In genomic region chr12:80691671-80692091, GRCm38 (mm10) we compare ENCODE assay signal across 8 mouse cellular contexts. TPM values are rescaled to one million over a fixed set of nuclear protein-coding genes. Genes with fewer than 3 reads are reported as not detected.
A peak's percentile ranks its signal among the peaks of the same experiment; 100 is the strongest.
DNase-seq lines count a peak whose midpoint lies in the region; ATAC-seq and TF ChIP-seq lines count a peak whose summit lies in the region.

No protein-coding gene starts in this region.

- WGBS in hindbrain, embryonic 13.5 days = 16% methylated on average over 12 of the region's 12 CpGs
- 14% methylated on average over 12 of the region's 12 CpGs for WGBS in limb, embryonic 14.5 days

- peak overlapping the region; percentile 64 for H3K4me2 ChIP-seq in hindbrain, embryonic 13.5 days
- H3K4me2 ChIP-seq in limb, embryonic 14.5 days (replicated peaks; ENCODE audit: low read depth, low read length, severe bottlenecking) = peak overlapping the region; percentile 75; the same call in 1 of the 2 replicates

- H3K27ac ChIP-seq in hindbrain, embryonic 13.5 days = no peak overlapping the region
- no peak overlapping the region for H3K27ac ChIP-seq in limb, embryonic 14.5 days (replicated peaks; ENCODE audit: low read depth, low read length)

- peak overlapping the region; percentile 44 for H3K4me3 ChIP-seq in hindbrain, embryonic 13.5 days
- no peak overlapping the region for H3K4me3 ChIP-seq in limb, embryonic 14.5 days (replicated peaks; ENCODE audit: low read length)

- peaks cover 62% of the 10 kb centered on the region for H3K27me3 ChIP-seq in hindbrain, embryonic 13.5 days
- peaks cover 42% of the 10 kb centered on the region for H3K27me3 ChIP-seq in limb, embryonic 14.5 days (ENCODE audit: control insufficient read depth, insufficient read depth, low read length)
- H3K27me3 ChIP-seq in splenic B cell, adult 2 months (ENCODE audit: control insufficient read depth, insufficient read depth, low read length, poor library complexity, severe bottlenecking) = peaks cover 3% of the 10 kb centered on the region; the same call in 1 of the 2 replicates

- no peak for ATAC-seq in hindbrain, embryonic 13.5 days (ENCODE audit: low FRiP score)
- ATAC-seq in limb, embryonic 14.5 days (ENCODE audit: low FRiP score, low read depth) = no peak

- intact Hi-C loops in heart, postnatal 10 days (cut with DNase I) = no loop called here

- no peak overlapping the region for H3K9ac ChIP-seq in hindbrain, embryonic 13.5 days
- H3K9ac ChIP-seq in limb, embryonic 14.5 days (ENCODE audit: low read depth, low read length, severe bottlenecking) = no peak overlapping the region

- no peak for TF ChIP-seq POLR2A in limb, embryonic 14.5 days (IDR thresholded peaks at IDR 0.05; ENCODE audit: borderline replicate concordance, extremely low read depth, insufficient read depth, insufficient read length)

- H3K9me3 ChIP-seq in hindbrain, embryonic 13.5 days = no peaks in the 10 kb centered on the region
- H3K9me3 ChIP-seq in limb, embryonic 14.5 days (ENCODE audit: control insufficient read depth, low read length) = no peaks in the 10 kb centered on the region

- DNase-seq in urinary bladder, postnatal 14 days (ENCODE audit: low spot score) = peak; percentile 20
- DNase-seq in urinary bladder, adult 2 months (ENCODE audit: low spot score) = no peak
- DNase-seq in limb, embryonic 14.5 days (ENCODE audit: low spot score) = no peak
- DNase-seq in splenic B cell, adult 2 months (ENCODE audit: low read depth, low spot score) = peak; percentile 15
- DNase-seq in thymus, postnatal 4 days = no peak
- DNase-seq in heart, postnatal 10 days = no peak
- DNase-seq in thymus, postnatal 25 days = no peak

- H3K4me1 ChIP-seq in hindbrain, embryonic 13.5 days (replicated peaks) = peaks cover 30% of the 10 kb centered on the region
- peaks cover 6% of the 10 kb centered on the region; the same call in 1 of the 2 replicates for H3K4me1 ChIP-seq in limb, embryonic 14.5 days (ENCODE audit: control insufficient read depth, insufficient read depth, low read length)

- no peaks in the 10 kb centered on the region for H3K36me3 ChIP-seq in hindbrain, embryonic 13.5 days
- H3K36me3 ChIP-seq in limb, embryonic 14.5 days (ENCODE audit: control insufficient read depth, insufficient read depth, low read length) = no peaks in the 10 kb centered on the region
- H3K36me3 ChIP-seq in splenic B cell, adult 2 months (ENCODE audit: control insufficient read depth, insufficient read depth, low read length, poor library complexity, severe bottlenecking) = no peaks in the 10 kb centered on the region

RNA-seq across cellular contexts. Expression of gene Plekhd1, which starts 0.7 kb away (rescaled TPM):
- 6.5 and 7.7 TPM in 2 replicates for polyA plus RNA-seq in urinary bladder, adult 2 months (2012; rRNA removed)
- polyA plus RNA-seq in hindbrain, embryonic 13.5 days (2015; fragmentation: Nextera tagmentation; extraction: Ambion mirVana) = 3.1 and 3.2 TPM in 2 replicates
- 0.29 and 0.33 TPM in 2 replicates for polyA plus RNA-seq in limb, embryonic 14.5 days (2012; rRNA removed)
- polyA plus RNA-seq in limb, embryonic 14.5 days (2014; fragmentation: Nextera tagmentation; extraction: Ambion mirVana) = 0.12 and 0.18 TPM in 2 replicates
- under 1 TPM; 0.25 to 0.60 TPM for total RNA-seq in heart, postnatal 10 days (2021)

RNA-seq across cellular contexts. Expression of gene Erh, which starts 47.5 kb away (rescaled TPM):
- polyA plus RNA-seq in urinary bladder, adult 2 months (2012; rRNA removed) = 112 and 134 TPM in 2 replicates
- 329 and 335 TPM in 2 replicates for polyA plus RNA-seq in hindbrain, embryonic 13.5 days (2015; fragmentation: Nextera tagmentation; extraction: Ambion mirVana)
- polyA plus RNA-seq in limb, embryonic 14.5 days (2012; rRNA removed) = 290 and 355 TPM in 2 replicates
- 285 and 294 TPM in 2 replicates for polyA plus RNA-seq in limb, embryonic 14.5 days (2014; fragmentation: Nextera tagmentation; extraction: Ambion mirVana)
- total RNA-seq in heart, postnatal 10 days (2021) = 10 to 100 TPM; 43.6 to 60.4 TPM

RNA-seq across cellular contexts. Expression of gene Slc39a9, which starts 48.0 kb away (rescaled TPM):
- 32.1 and 33.1 TPM in 2 replicates for polyA plus RNA-seq in urinary bladder, adult 2 months (2012; rRNA removed)
- polyA plus RNA-seq in hindbrain, embryonic 13.5 days (2015; fragmentation: Nextera tagmentation; extraction: Ambion mirVana) = 23.6 TPM in 2 replicates
- polyA plus RNA-seq in limb, embryonic 14.5 days (2012; rRNA removed) = 29.1 and 40.6 TPM in 2 replicates
- polyA plus RNA-seq in limb, embryonic 14.5 days (2014; fragmentation: Nextera tagmentation; extraction: Ambion mirVana) = 26.9 and 28.0 TPM in 2 replicates
- 10 to 100 TPM; 25.8 to 27.1 TPM for total RNA-seq in heart, postnatal 10 days (2021)

Comparison
In these comparisons a context has a peak if more than half of its experiments do, and no peak if none do; other contexts are left out.
1. DNase-seq: peak in urinary bladder, postnatal 14 days (single experiment) and splenic B cell, adult 2 months (single experiment); none in urinary bladder, adult 2 months (single experiment), limb, embryonic 14.5 days (single experiment), thymus, postnatal 4 days (single experiment), heart, postnatal 10 days (0 of 2) and thymus, postnatal 25 days (single experiment).